Mouse (Mus musculus) spleen, postnatal 36 days (tissue): Measurements from ENCODE around the gene Mical2.

Experiments used
- DNase-seq, 2 experiments: peaks; one replicate each; pipeline ENCODE4 v3.0.0; 2022; ENCODE audit warnings: low spot score in 2 of 2, mixed read lengths in 1 of 2

Mical2 gene

GRCm38 (mm10) chr7:112316239-112316638 is 90.6 kb downstream of the Mical2 start:
- DNase-seq, result peak in 1 of 2 experiments; percentile 5

DNA sequence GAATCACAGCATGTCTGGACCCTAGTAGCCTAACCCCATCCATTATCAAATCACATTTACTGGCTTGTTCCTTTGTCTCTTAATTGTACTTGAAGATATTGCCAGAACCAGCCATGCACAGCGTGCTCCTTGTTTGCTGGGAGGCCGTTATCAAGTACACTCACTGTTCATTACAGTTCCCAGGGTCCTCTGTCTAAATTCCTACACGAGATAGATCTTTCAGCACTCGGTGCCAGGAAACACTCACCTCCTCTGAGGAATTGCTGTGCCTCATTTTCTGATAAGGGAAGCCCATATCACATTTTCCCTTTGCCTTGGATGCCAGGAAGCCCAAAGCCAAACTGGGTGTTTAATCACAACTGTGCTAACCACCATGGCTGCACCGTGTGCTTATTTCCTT is 91.8 kb downstream of the Mical2 start:
- no peak for DNase-seq

GRCm38 (mm10) chr7:112318306-112318705 is 92.7 kb downstream of the Mical2 start:
- no peak for DNase-seq

DNA sequence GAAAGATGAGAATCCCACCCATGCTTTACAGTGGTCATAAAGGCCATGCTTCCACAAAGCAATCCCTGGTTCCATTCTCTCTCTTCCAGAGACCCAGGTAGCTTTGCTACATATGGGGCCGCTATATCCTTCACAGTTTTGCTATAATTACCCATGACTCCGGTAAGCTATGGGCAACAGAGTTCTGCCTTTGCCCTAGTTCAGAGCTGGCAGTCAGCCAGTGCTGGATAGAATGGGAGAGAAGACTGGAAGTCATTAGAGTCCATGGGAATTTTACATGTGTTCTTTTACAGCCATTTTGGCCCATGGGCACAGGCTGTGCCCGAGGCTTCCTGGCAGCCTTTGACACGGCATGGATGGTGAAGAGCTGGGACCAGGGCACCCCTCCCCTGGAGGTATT is 93.8 kb downstream of the Mical2 start:
- DNase-seq, result no peak

- no peak for DNase-seq
These were observed 94.5 kb downstream of the Mical2 start for GRCm38 (mm10) chr7:112320052-112320730.

GRCm38 (mm10) chr7:112321798-112322794 is 96.4 kb downstream of the Mical2 start:
- peak; percentile 29 to 32 for DNase-seq

GRCm38 (mm10) chr7:112324577-112324976 is 98.9 kb downstream of the Mical2 start:
- no peak for DNase-seq

- DNase-seq, result no peak
These were observed 101.2 kb downstream of the Mical2 start for GRCm38 (mm10) chr7:112326852-112327251.

GRCm38 (mm10) chr7:112328969-112329368 is 103.3 kb downstream of the Mical2 start:
- peak in 1 of 2 experiments; percentile 11 for DNase-seq

DNA sequence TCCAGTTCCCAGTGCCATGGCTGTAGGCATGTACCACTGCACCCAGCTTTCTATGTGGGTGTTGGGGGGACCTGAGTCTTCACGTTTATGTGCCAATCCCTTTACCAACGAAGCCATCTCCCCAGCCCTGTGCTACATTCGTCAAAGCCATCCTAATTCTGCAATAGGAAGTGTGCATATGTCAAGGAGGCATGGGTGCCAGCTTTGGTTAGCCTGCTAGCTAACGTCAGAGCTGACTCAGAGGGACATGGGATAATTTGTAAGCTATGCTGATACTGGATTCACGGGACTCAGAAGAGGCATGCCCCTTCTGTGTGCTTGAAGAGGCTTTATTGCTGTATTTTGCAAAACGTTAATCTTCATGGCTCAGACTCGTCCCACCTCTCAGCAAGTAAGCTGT is 103.8 kb downstream of the Mical2 start:
- no peak for DNase-seq

DNA sequence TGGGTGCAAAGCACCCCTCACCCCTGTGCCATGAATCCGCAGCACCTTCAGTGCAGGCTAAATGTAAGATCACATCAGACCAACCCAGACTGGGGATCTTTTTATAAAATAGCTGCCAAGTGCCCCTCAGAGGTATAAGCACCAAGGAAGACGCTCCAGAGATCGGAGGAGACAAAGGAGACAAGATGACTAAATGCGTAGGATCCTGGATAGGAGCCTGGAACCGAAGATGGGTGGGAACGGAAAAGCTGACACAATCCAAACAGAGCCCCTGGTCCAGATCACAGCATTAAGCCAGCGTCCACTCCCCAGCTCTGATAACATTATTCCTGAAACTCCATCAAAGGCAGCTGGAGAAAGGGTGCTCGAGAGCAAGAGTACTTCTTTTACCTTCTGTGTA is 105.3 kb downstream of the Mical2 start:
- no peak for DNase-seq

DNA sequence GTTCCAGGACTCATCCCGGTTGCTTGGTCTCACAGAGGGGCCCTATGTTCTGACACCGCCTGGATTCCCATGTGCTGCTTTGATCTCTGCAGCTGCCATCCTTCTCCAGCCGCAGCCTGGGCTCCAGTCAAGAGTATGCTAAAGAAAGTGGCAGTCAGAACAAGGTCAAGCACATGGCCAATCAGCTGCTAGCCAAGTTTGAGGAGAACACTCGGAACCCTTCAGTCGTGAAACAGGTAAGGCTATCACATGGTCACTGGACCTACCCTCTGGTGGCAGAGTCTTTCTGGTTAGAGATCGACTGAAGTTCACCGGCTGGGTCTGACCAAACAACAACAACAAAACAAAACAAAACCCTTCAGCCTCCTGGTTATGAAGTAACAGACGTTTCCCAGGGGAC is 106.1 kb downstream of the Mical2 start:
- no peak for DNase-seq

GRCm38 (mm10) chr7:112332426-112332825 is 106.8 kb downstream of the Mical2 start:
- no peak for DNase-seq

GRCm38 (mm10) chr7:112333404-112333803 is 107.7 kb downstream of the Mical2 start:
- DNase-seq, result no peak

DNA sequence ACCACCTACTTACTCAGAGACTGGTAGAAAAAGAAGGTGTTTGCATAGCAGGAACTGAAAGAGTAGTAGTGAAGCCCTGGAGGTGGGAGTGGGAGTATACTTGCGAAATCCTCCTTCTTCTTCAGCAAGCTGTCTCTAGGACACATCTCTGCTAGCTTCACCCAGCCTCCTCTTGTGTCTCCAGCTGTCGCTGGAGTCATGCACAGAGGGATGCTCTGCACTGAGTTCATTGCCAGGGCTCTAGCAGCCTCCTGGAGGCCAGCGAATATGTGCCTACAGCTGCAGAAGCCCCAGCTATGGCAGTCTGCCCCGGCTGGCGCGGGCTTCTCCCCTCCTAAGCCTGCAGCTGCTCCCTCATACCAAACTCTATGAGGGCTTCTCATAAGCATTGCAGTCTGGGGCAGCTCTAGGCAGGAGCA is 110.6 kb downstream of the Mical2 start:
- no peak for DNase-seq

GRCm38 (mm10) chr7:112336769-112337168 is 111.1 kb downstream of the Mical2 start:
- DNase-seq, result no peak

- DNase-seq, result no peak
These were observed 112.1 kb downstream of the Mical2 start for GRCm38 (mm10) chr7:112337736-112338135.

DNA sequence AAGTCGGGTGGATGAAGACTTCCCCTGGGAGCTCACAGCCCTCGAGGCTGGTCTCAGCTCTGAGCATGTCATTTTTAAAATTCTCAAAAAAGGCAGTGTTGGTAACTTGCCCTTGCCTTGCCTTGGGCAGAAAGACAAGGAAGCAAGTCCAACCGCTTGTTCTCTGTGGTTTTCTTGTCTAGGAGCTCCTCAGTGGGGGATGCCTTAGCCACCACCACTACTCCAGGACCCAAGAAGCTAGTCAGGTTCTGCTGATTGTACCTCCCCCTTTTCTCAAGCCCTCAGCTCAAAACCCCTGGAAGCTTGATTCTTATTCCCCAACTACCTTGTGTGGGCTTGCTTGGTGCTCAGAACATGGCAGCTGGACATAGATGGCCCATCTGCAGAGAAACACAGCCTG is 115.4 kb downstream of the Mical2 start:
- DNase-seq, result no peak

DNA sequence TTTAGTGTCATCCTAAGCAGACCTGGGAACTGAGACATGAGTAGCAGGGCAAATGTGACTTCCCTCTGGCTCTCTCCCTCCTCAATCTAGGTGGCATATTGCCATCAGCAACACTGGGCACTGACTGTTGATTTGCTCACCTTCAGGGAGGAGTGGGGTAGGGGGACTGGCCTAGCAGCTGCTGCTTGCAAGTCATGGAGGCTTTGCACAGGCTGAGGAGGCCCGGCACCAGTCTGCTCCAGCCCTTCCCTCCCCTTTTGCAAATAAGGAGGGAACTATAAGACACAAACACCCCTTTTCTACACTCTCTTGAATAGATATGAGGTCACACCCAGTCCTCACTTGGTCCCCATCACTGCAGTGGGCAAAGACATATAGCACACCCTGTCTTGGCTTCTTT is 120.0 kb downstream of the Mical2 start:
- DNase-seq, result no peak

- DNase-seq, result no peak
These were observed 125.9 kb downstream of the Mical2 start for GRCm38 (mm10) chr7:112351541-112351940.

DNA sequence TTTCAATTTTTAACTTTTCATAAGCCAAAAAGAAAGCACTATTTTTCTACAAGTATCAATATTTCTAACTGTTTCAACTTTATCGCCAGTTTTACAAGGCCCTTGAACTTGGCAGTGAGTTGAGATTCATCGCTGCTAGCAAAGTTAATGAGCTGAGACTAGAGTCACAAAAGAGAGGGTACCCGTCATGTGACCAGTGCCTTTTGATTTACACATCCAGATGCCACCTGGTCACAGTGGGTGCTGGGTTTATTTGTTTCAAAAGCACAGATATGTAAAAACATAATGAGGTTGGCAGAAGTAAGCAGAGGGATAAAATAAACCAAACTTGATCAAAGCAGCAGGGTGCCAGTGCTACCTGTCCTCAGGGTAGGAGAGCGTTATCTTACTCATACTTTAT is 126.3 kb downstream of the Mical2 start:
- DNase-seq, result no peak

GRCm38 (mm10) chr7:112353011-112353410 is 127.4 kb downstream of the Mical2 start:
- no peak for DNase-seq

DNA sequence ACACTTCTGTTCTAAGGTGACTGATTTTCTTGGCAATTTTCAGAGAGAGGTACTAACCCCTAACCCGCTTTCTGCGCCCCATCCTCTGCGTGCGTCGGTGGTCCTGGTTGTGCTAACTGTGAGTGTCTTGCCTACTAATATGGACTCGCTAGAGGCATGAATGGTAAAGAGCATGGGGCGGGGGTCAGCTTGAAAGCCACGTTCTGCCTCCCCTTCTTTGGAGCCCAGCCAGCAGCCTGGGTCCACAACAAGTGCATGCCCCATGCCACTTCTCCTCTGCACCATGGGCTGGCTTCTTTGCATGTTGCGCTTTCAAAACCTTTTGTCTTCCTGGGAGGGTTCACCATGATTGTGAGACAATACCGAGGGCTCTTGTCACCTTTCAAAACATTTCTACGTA is 128.3 kb downstream of the Mical2 start:
- no peak for DNase-seq
